Mouse (Mus musculus): Measurements from ENCODE around the gene Wwox. TPM values are rescaled to one million over a fixed set of nuclear protein-coding genes. Genes with fewer than 3 reads are reported as not detected.

Wwox gene
- polyA plus RNA-seq, 1 experiment = 11.3 TPM

DNA sequence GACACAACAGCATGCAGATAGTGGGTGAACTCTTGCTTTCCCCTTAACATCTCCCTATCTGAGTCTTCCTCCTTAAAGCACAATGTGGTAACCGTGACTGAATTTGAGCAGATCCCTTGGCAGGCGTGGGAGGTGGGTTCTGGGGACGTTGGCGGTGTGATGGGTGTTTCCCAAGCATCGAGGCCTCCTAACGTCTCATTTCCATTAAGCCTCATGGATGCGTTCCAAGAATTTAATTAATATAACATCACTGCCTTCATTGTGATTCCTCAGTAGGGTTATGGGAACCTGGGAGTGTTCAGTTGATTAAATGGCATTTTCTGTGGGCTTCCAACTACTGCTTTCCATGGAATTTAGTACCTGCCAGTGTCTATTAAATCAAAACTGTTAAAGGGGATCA, 67.9 kb downstream of the Wwox start:
- Histone ChIP-seq H3K27ac (ENCODE audit: insufficient read depth, low read length) (no peak overlapping the region), H3K9me3 (replicated peaks; ENCODE audit: control insufficient read depth, insufficient read depth, low read length, poor library complexity, severe bottlenecking) (no peaks in the 10 kb centered on the region), H3K36me3 (ENCODE audit: control insufficient read depth, insufficient read depth, low read length, poor library complexity, severe bottlenecking) (no peaks in the 10 kb centered on the region), H3K4me1 (ENCODE audit: control insufficient read depth, insufficient read depth, low read length) (no peaks in the 10 kb centered on the region), H3K4me3 (ENCODE audit: low read depth, low read length) (no peak overlapping the region), H3K9ac (ENCODE audit: low read depth, poor library complexity, severe bottlenecking) (no peak overlapping the region), H3K27me3 (ENCODE audit: control insufficient read depth, insufficient read depth, low read length, poor library complexity, severe bottlenecking) (no peaks in the 10 kb centered on the region)
- TF ChIP-seq CTCF (IDR thresholded peaks at IDR 0.05; ENCODE audit: low read depth, low read length) = no peak
- TF ChIP-seq POLR2A (IDR thresholded peaks at IDR 0.05; ENCODE audit: insufficient read depth, low read length) = no peak

DNA sequence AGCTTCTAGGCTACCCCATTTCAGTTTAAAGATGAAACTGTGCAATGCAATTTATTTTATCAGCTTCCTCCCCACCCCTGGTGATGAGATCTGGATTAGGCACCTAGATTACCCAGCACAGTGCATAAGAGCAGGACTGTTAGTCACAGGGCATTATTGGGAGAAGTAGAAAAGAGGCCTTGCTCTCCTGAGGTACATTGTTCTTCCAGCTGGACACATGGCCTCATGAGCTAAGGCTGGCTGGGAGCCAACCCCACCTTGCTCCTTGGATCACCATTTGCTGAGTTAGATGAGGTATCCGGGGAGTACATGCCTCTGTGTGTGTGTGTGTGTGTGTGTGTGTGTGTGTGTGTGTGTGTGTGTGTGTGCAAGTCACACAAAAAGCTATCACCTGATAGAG, 70.8 kb downstream of the Wwox start:
- no peak overlapping the region for H3K27ac ChIP-seq (ENCODE audit: insufficient read depth, low read length)
- no peak overlapping the region for H3K4me3 ChIP-seq (ENCODE audit: low read depth, low read length)
- no peaks in the 10 kb centered on the region for H3K9me3 ChIP-seq (replicated peaks; ENCODE audit: control insufficient read depth, insufficient read depth, low read length, poor library complexity, severe bottlenecking)
- no peaks in the 10 kb centered on the region for H3K4me1 ChIP-seq (ENCODE audit: control insufficient read depth, insufficient read depth, low read length)
- H3K36me3 ChIP-seq (ENCODE audit: control insufficient read depth, insufficient read depth, low read length, poor library complexity, severe bottlenecking) = no peaks in the 10 kb centered on the region
- no peak overlapping the region for H3K9ac ChIP-seq (ENCODE audit: low read depth, poor library complexity, severe bottlenecking)
- H3K27me3 ChIP-seq (ENCODE audit: control insufficient read depth, insufficient read depth, low read length, poor library complexity, severe bottlenecking) = no peaks in the 10 kb centered on the region
- TF ChIP-seq POLR2A (IDR thresholded peaks at IDR 0.05; ENCODE audit: insufficient read depth, low read length) = no peak
- TF ChIP-seq CTCF (IDR thresholded peaks at IDR 0.05; ENCODE audit: low read depth, low read length) = no peak
- TF ChIP-seq EP300 (IDR thresholded peaks at IDR 0.05; ENCODE audit: insufficient read depth, low read depth, low read length) = no peak

DNA sequence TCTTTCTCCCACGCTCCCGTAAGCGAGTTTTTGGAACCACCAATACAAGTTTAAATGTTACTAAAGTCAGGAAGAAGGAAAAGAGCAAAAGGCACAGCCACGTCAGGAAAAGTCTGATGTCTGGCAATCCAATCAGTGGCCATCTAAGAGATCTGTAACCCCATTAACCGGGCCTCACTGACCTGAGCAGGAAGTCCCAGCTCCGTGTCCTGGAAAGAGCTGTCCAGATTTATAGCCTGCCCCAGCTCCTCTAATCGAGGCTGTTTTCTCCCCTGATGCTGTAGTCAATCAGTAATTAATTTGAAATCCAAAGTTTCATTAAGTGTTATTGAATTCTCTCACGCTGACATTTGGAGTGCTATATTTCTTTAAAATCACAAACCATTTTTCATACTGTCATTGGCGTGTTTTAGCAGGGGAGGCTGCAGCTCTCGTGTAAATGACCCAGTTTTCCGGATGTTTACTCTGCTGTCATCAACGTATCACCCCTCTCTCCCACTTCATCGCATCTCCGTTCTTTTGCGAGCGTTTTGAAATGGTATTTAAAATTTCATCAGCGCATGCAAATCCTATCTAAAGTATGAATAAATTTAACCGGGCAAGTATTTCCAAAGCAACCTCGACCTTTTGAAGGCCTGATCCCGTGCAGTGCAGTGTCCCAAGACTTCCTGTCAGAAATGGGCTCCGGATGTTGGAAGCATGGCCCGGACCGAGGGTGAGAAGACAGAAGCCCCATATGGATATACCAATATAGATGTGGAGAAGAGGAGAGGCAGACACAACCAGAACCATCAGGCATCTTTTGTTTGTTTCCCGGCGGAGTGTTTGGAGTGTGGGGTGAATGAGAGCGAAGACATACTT, 72.8 kb downstream of the Wwox start:
- Histone ChIP-seq H3K9me3 (replicated peaks; ENCODE audit: control insufficient read depth, insufficient read depth, low read length, poor library complexity, severe bottlenecking) (no peaks in the 10 kb centered on the region), H3K36me3 (ENCODE audit: control insufficient read depth, insufficient read depth, low read length, poor library complexity, severe bottlenecking) (no peaks in the 10 kb centered on the region), H3K4me1 (ENCODE audit: control insufficient read depth, insufficient read depth, low read length) (no peaks in the 10 kb centered on the region), H3K4me3 (ENCODE audit: low read depth, low read length) (no peak overlapping the region), H3K27me3 (ENCODE audit: control insufficient read depth, insufficient read depth, low read length, poor library complexity, severe bottlenecking) (no peaks in the 10 kb centered on the region), H3K9ac (ENCODE audit: low read depth, poor library complexity, severe bottlenecking) (no peak overlapping the region), H3K27ac (ENCODE audit: insufficient read depth, low read length) (no peak overlapping the region)
- TF ChIP-seq CTCF (IDR thresholded peaks at IDR 0.05; ENCODE audit: low read depth, low read length) (no peak), POLR2A (IDR thresholded peaks at IDR 0.05; ENCODE audit: insufficient read depth, low read length) (no peak), EP300 (IDR thresholded peaks at IDR 0.05; ENCODE audit: insufficient read depth, low read depth, low read length) (no peak)

DNA sequence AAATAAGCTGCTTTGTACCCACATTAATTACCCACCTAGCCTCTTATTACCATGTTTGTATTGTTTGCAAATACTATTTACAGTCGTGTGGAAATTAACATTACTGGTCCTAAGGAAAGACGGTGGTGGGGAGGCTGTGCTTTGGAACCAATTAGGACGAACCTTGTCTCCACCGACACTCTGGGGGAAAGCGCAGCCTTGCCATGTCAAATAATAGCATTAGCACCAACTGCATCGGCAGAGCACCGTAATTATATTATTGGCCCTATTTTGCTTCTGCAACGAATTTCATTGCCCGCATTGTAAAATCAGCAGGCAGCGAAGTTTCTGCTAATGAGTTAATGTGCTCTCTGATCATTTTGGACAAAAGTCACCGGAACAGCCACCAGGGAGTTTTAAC, 75.2 kb downstream of the Wwox start:
- Histone ChIP-seq H3K27ac (ENCODE audit: insufficient read depth, low read length) (no peak overlapping the region), H3K36me3 (ENCODE audit: control insufficient read depth, insufficient read depth, low read length, poor library complexity, severe bottlenecking) (no peaks in the 10 kb centered on the region), H3K4me1 (ENCODE audit: control insufficient read depth, insufficient read depth, low read length) (no peaks in the 10 kb centered on the region), H3K9ac (ENCODE audit: low read depth, poor library complexity, severe bottlenecking) (no peak overlapping the region), H3K4me3 (ENCODE audit: low read depth, low read length) (no peak overlapping the region), H3K9me3 (replicated peaks; ENCODE audit: control insufficient read depth, insufficient read depth, low read length, poor library complexity, severe bottlenecking) (no peaks in the 10 kb centered on the region), H3K27me3 (ENCODE audit: control insufficient read depth, insufficient read depth, low read length, poor library complexity, severe bottlenecking) (no peaks in the 10 kb centered on the region)
- TF ChIP-seq CTCF (IDR thresholded peaks at IDR 0.05; ENCODE audit: low read depth, low read length) (no peak), EP300 (IDR thresholded peaks at IDR 0.05; ENCODE audit: insufficient read depth, low read depth, low read length) (no peak), POLR2A (IDR thresholded peaks at IDR 0.05; ENCODE audit: insufficient read depth, low read length) (no peak)

DNA sequence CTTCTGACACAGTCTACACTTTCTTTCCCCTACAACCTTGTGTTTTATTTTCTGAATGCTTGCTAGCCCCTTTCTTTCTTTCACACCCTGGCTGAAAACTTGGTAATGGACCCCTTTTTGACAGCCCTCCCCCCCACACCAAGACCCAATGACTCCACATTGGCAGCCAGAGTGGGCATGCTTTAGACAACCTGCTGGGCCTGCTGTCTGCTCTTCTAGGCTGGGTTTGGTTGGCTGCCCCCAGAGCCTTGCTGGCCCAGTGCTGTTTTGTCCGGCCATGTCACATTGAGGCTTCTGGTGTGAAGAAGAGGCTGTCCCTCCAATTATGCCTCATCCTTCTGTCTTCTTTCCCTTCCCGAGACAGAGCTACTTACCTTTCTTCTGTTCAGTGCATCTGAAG, 83.6 kb downstream of the Wwox start:
- no peaks in the 10 kb centered on the region for H3K9me3 ChIP-seq (replicated peaks; ENCODE audit: control insufficient read depth, insufficient read depth, low read length, poor library complexity, severe bottlenecking)
- no peak overlapping the region for H3K9ac ChIP-seq (ENCODE audit: low read depth, poor library complexity, severe bottlenecking)
- TF ChIP-seq CTCF (IDR thresholded peaks at IDR 0.05; ENCODE audit: low read depth, low read length) = no peak
- TF ChIP-seq POLR2A (IDR thresholded peaks at IDR 0.05; ENCODE audit: insufficient read depth, low read length) = no peak
- no peak for TF ChIP-seq EP300 (IDR thresholded peaks at IDR 0.05; ENCODE audit: insufficient read depth, low read depth, low read length)
- H3K4me3 ChIP-seq (ENCODE audit: low read depth, low read length) = no peak overlapping the region
- H3K36me3 ChIP-seq (ENCODE audit: control insufficient read depth, insufficient read depth, low read length, poor library complexity, severe bottlenecking) = no peaks in the 10 kb centered on the region
- no peaks in the 10 kb centered on the region for H3K27me3 ChIP-seq (ENCODE audit: control insufficient read depth, insufficient read depth, low read length, poor library complexity, severe bottlenecking)
- H3K27ac ChIP-seq (ENCODE audit: insufficient read depth, low read length) = no peak overlapping the region
- H3K4me1 ChIP-seq (ENCODE audit: control insufficient read depth, insufficient read depth, low read length) = no peaks in the 10 kb centered on the region

DNA sequence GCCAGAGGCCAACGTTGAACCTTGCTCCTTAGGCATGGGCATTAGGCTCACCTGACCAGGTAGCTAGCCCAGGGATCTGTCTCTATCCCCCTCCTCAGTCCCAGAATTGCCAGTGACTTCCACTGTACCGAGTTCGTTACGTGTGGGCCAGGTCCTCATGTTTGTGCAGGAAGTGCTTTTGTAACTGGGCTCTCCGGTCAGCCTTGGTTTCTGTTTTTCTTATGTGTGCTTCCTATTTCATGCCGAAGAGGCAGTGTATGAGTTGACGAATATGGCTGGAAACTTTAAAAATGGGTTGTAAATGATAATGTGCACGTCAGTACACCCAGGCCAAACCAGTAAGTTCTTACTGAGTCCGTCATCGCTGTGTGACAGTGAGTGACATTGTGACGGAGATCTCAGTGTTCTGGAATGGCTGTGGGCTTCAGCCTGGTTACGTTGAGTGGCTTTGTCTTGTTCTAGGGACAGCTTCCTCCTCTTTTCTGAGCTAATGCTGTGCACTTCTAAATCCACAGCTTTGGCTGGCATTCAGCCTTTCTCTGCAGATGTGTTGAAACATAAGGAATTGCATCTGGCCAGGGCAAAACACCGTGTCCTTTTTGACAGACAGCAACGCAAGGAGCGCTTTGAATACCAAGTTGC, 87.3 kb downstream of the Wwox start:
- no peak overlapping the region for H3K4me3 ChIP-seq (ENCODE audit: low read depth, low read length)
- H3K9me3 ChIP-seq (replicated peaks; ENCODE audit: control insufficient read depth, insufficient read depth, low read length, poor library complexity, severe bottlenecking) = no peaks in the 10 kb centered on the region
- no peaks in the 10 kb centered on the region; the same call in 1 of the 2 replicates for H3K36me3 ChIP-seq (ENCODE audit: control insufficient read depth, insufficient read depth, low read length, poor library complexity, severe bottlenecking)
- TF ChIP-seq CTCF (IDR thresholded peaks at IDR 0.05; ENCODE audit: low read depth, low read length) = no peak
- no peak for TF ChIP-seq POLR2A (IDR thresholded peaks at IDR 0.05; ENCODE audit: insufficient read depth, low read length)
- no peak for TF ChIP-seq EP300 (IDR thresholded peaks at IDR 0.05; ENCODE audit: insufficient read depth, low read depth, low read length)
- H3K4me1 ChIP-seq (ENCODE audit: control insufficient read depth, insufficient read depth, low read length) = no peaks in the 10 kb centered on the region
- no peaks in the 10 kb centered on the region for H3K27me3 ChIP-seq (ENCODE audit: control insufficient read depth, insufficient read depth, low read length, poor library complexity, severe bottlenecking)
- H3K9ac ChIP-seq (ENCODE audit: low read depth, poor library complexity, severe bottlenecking) = no peak overlapping the region
- no peak overlapping the region for H3K27ac ChIP-seq (ENCODE audit: insufficient read depth, low read length)

Measured in ES-Bruce4 (cell line).